Mouse (Mus musculus) adrenal gland, postnatal 14 days (tissue): Measurements from ENCODE around the gene Best1. TPM values are rescaled to one million over a fixed set of nuclear protein-coding genes. Genes with fewer than 3 reads are reported as not detected.

Source experiments
- total RNA-seq: library from RNA; stranded (reverse); gene quantifications from 2 replicates; pipeline ENCODE4 v1.2.3, GENCODE M21; 2021

The Best1 gene
- total RNA-seq, 1 experiment from 2014 or later = 0.19 TPM

Other genes starting within 250 kb of the Best1 start
- gene Scgb2a2, start 154.1 kb downstream of the Best1 start, total RNA-seq = not detected in 2 replicates
- 25.3 and 29.3 TPM in 2 replicates for gene Incenp, start 102.1 kb downstream of the Best1 start, total RNA-seq
- gene Fth1, start 21.0 kb downstream of the Best1 start, total RNA-seq = 2,322 and 2,352 TPM in 2 replicates
- 9.7 and 10.1 TPM in 2 replicates for gene Rab3il1, start within 50 bp of the Best1 start, total RNA-seq
- gene Fads3, start 39.9 kb upstream of the Best1 start, total RNA-seq = 11.3 and 14.0 TPM in 2 replicates
- gene Fads2, start 100.1 kb upstream of the Best1 start, total RNA-seq = 806 and 858 TPM in 2 replicates
- gene Fads1, start 181.3 kb upstream of the Best1 start, total RNA-seq = 324 and 362 TPM in 2 replicates
- 161 and 170 TPM in 2 replicates for gene Tmem258, start 202.4 kb upstream of the Best1 start, total RNA-seq
- 20.6 and 21.7 TPM in 2 replicates for gene Fen1, start 202.5 kb upstream of the Best1 start, total RNA-seq
- 2.6 and 4.7 TPM in 2 replicates for gene Myrf, start 239.1 kb upstream of the Best1 start, total RNA-seq